Comparison of ENCODE assay signal across 1 mouse cellular context in the genomic region with DNA sequence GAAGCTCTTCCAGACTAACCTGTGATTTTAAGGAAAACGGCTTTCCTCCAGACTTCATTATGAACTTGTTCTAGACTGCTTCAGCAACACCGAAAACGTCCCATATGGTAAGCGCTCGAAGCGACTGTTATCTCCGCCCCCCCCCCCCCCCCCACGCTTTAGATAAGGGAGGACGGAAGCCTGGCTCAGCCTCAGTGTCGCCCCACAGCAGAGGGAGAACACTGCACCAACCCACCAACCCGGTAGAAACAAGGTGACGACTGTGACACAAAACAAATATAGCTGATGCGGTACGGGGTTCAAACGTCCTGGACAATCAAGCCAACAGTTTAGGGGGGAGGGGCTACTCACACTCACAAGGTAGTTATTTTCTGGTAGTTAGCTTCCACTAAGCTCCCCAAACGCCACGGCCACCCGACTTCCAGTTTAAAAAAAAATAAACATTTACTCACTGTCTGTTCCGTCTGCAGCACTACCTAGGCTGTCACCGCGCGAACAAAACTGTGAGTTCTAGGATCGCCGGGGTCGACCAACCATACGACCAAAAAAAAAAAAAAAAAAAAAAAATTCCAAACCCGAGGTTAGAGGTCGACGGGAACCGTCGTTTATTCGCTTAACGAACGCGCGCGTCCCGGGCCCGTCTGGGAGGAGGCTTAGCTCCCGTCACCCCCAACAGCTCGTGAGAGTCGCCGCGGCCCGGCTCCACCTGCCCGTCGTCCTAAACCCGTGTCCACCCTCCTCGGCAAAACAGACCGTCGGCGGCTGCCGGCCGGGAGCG.
TF ChIP-seq lines count a peak whose summit lies in the region.

No protein-coding gene starts in this region.

TF ChIP-seq in myocyte, 11 proteins besides CTCF, POLR2A, EP300 and RAD21 (continued from another document):
- TF ChIP-seq REST (IDR thresholded peaks at IDR 0.05; ENCODE audit: insufficient read depth, insufficient read length) (no peak), TCF12 (IDR thresholded peaks at IDR 0.05; ENCODE audit: insufficient read depth, poor library complexity, severe bottlenecking) (no peak), TCF3 (IDR thresholded peaks at IDR 0.05; ENCODE audit: insufficient read length, low read depth) (no peak)
